Mouse (Mus musculus) ES-E14 (cell line): ENCODE results near the gene Golga4.

ENCODE experiments used
- ZC3H11A ChIP-seq: IDR thresholded peaks from 2 replicates; pipeline ENCODE4 v1.6.1; 2012; ENCODE audit warnings: low read depth, mild to moderate bottlenecking, inconsistent platforms, low read length, borderline replicate concordance
- ZNF384 ChIP-seq: IDR thresholded peaks from 2 replicates; pipeline ENCODE4 v1.6.1; 2012; ENCODE audit warnings: low read depth, low read length, inconsistent platforms

DNA sequence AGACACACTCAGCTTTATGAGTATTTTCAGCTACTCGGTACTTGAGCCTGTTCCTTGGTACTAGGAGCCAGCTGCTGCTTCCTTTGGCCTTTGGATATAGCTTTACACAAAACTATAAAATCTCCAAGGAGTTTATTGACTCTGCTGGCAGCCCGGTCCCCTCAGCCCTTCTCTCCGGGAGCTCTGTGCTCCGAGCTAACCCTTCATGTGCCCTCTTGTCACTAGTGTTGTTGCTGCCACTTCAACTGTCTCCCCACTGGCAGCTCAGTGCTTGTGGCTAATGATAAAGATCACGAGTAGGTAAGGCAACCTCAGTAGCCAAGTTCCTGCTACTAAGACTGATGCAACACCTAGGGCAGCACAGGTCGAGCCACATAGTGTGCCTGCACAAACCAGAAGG is 24.6 kb downstream of the Golga4 start:
- TF ChIP-seq ZNF384 = no peak
- TF ChIP-seq ZC3H11A = no peak
